Mouse (Mus musculus) bone marrow, adult 2 months (tissue): Measurements from ENCODE around the gene BC004004.

ENCODE experiments used
- CTCF ChIP-seq: fragments of 200-500 bp; IDR thresholded peaks from 2 replicates; pipeline ENCODE4 v1.5.1; 2011; ENCODE audit warnings: low read length, control low read depth; ENCODE audit not compliant: control insufficient read depth, insufficient read depth
- POLR2A ChIP-seq: fragments of 200-500 bp; IDR thresholded peaks from 2 replicates; pipeline ENCODE4 v1.6.1; 2011; ENCODE audit warnings: low read depth, mild to moderate bottlenecking, control low read depth, low read length, borderline replicate concordance; ENCODE audit not compliant: control insufficient read depth

DNA sequence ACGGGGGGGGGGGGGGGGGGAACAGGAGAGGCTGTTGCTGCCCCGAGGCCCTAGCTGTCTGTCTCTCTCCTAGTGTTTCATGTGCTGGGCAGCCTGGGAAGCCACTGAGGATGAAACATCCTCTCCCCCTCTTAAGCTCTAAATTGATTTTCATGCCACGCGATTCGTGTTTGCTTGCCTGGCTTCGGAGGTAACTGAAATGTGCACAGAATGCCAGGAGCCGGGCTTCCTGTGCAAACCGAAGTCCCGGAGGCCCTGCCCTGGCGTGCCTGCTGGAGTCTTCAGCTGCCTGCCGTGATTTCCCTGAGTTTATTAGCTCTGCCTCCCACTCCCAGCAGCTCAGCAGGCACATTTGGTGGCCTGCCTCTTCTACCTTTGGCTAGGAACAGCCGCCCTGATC, 23.7 kb upstream of the BC004004 start:
- TF ChIP-seq POLR2A: no peak
- TF ChIP-seq CTCF: no peak
